Mouse (Mus musculus): Measurements from ENCODE around the gene Slc34a1. TPM values are rescaled to one million over a fixed set of nuclear protein-coding genes. Genes with fewer than 3 reads are reported as not detected.

Slc34a1 gene
- polyA plus RNA-seq, 1 experiment = not detected

- no peak overlapping the region for H3K27ac ChIP-seq (ENCODE audit: insufficient read depth, low read length)
- H3K36me3 ChIP-seq (ENCODE audit: control insufficient read depth, insufficient read depth, low read length, poor library complexity, severe bottlenecking) = peaks cover 15% of the 10 kb centered on the region
Measured at GRCm38 (mm10) chr13:55463399-55464026, 65.5 kb downstream of the Slc34a1 start.

DNA sequence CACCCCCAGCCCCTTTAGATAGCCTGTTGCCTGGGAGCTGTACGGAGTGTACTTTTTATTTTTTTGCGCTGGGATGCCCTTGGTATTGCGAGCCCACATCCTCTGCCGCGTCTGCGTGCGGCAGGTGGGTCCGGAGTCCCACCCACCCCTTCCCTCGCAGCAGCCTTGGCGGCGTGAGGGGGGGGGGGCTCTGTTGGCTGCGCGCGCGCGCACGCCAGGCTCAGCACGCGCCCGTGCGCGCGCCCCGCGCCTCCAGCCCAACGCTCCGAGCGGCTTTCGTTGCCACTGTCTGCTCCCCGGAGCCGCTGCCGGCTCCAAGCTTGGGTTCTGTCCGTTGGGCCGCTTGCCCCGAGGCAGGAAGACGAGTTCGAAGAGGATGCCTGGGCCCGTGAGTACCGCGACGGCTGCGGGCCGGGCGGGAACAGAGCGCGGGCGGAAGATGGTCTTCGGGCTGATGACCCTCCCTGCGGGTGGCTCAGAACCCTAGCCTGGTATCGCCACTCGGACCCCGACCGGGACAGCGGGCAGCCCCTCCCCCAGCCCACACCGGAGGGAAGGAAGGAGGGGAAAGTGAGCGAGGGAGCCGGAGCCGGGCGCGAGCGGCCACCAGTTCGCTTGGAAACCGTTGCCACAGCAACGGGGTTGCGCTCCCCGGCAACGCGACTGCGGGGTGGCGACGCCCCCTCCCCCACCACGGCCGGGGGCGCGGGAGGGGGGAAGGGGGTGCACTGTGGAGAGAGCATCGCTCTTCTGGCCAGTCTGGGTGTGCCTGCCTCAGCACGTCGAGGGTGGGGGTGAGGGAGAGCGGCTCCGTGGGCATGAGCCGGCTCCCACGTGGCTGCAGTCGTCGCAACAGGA, 66.3 kb downstream of the Slc34a1 start, which contains the start of gene Prr7:
Prr7 (plus strand) TSS at position 241 of the 858 bp plus-strand sequence.
- Histone ChIP-seq H3K4me1 (ENCODE audit: control insufficient read depth, insufficient read depth, low read length) (no peaks in the 10 kb centered on the region), H3K27me3 (ENCODE audit: control insufficient read depth, insufficient read depth, low read length, poor library complexity, severe bottlenecking) (no peaks in the 10 kb centered on the region), H3K9me3 (replicated peaks; ENCODE audit: control insufficient read depth, insufficient read depth, low read length, poor library complexity, severe bottlenecking) (no peaks in the 10 kb centered on the region), H3K4me3 (ENCODE audit: low read depth, low read length) (peak within 1 kb of the TSS; percentile 72), H3K9ac (ENCODE audit: low read depth, poor library complexity, severe bottlenecking) (peak within 1 kb of the TSS; percentile 75), H3K36me3 (ENCODE audit: control insufficient read depth, insufficient read depth, low read length, poor library complexity, severe bottlenecking) (peaks cover 8% of the 10 kb centered on the region), H3K27ac (ENCODE audit: insufficient read depth, low read length) (no peak within 1 kb of the TSS)
- no peak for TF ChIP-seq POLR2A (IDR thresholded peaks at IDR 0.05; ENCODE audit: insufficient read depth, low read length)
- TF ChIP-seq EP300 (IDR thresholded peaks at IDR 0.05; ENCODE audit: insufficient read depth, low read depth, low read length) = no peak
- TF ChIP-seq CTCF (IDR thresholded peaks at IDR 0.05; ENCODE audit: low read depth, low read length) = no peak

More at GRCm38 (mm10) chr13:55463399-55464026, 65.5 kb downstream of the Slc34a1 start:
- Histone ChIP-seq H3K4me1 (ENCODE audit: control insufficient read depth, insufficient read depth, low read length) (no peaks in the 10 kb centered on the region), H3K9me3 (replicated peaks; ENCODE audit: control insufficient read depth, insufficient read depth, low read length, poor library complexity, severe bottlenecking) (no peaks in the 10 kb centered on the region), H3K27me3 (ENCODE audit: control insufficient read depth, insufficient read depth, low read length, poor library complexity, severe bottlenecking) (no peaks in the 10 kb centered on the region), H3K4me3 (ENCODE audit: low read depth, low read length) (peak overlapping the region; percentile 72), H3K9ac (ENCODE audit: low read depth, poor library complexity, severe bottlenecking) (peak overlapping the region; percentile 75)
- no peak for TF ChIP-seq POLR2A (IDR thresholded peaks at IDR 0.05; ENCODE audit: insufficient read depth, low read length)
- no peak for TF ChIP-seq EP300 (IDR thresholded peaks at IDR 0.05; ENCODE audit: insufficient read depth, low read depth, low read length)
- no peak for TF ChIP-seq CTCF (IDR thresholded peaks at IDR 0.05; ENCODE audit: low read depth, low read length)

GRCm38 (mm10) chr13:55465184-55465583, 67.2 kb downstream of the Slc34a1 start:
- Histone ChIP-seq H3K9ac (ENCODE audit: low read depth, poor library complexity, severe bottlenecking) (peak overlapping the region; percentile 75), H3K27ac (ENCODE audit: insufficient read depth, low read length) (no peak overlapping the region), H3K27me3 (ENCODE audit: control insufficient read depth, insufficient read depth, low read length, poor library complexity, severe bottlenecking) (no peaks in the 10 kb centered on the region), H3K4me3 (ENCODE audit: low read depth, low read length) (peak overlapping the region; percentile 22; the same call in 1 of the 2 replicates), H3K4me1 (ENCODE audit: control insufficient read depth, insufficient read depth, low read length) (no peaks in the 10 kb centered on the region), H3K36me3 (ENCODE audit: control insufficient read depth, insufficient read depth, low read length, poor library complexity, severe bottlenecking) (no peaks in the 10 kb centered on the region), H3K9me3 (replicated peaks; ENCODE audit: control insufficient read depth, insufficient read depth, low read length, poor library complexity, severe bottlenecking) (no peaks in the 10 kb centered on the region)
- TF ChIP-seq POLR2A (IDR thresholded peaks at IDR 0.05; ENCODE audit: insufficient read depth, low read length) = no peak
- no peak for TF ChIP-seq CTCF (IDR thresholded peaks at IDR 0.05; ENCODE audit: low read depth, low read length)
- no peak for TF ChIP-seq EP300 (IDR thresholded peaks at IDR 0.05; ENCODE audit: insufficient read depth, low read depth, low read length)

Other genes starting within 250 kb of the Slc34a1 start
- 0.93 and 1.0 TPM in 2 replicates for gene Fgfr4, start 245.5 kb upstream of the Slc34a1 start, polyA plus RNA-seq (2011; ENCODE audit: insufficient read depth, insufficient read length, low read depth, missing spikeins)
- 162 TPM in 2 replicates for gene Nsd1, start 188.4 kb upstream of the Slc34a1 start, polyA plus RNA-seq (2011; ENCODE audit: insufficient read depth, insufficient read length, low read depth, missing spikeins)
- 230 and 234 TPM in 2 replicates for gene Prelid1, start 77.7 kb upstream of the Slc34a1 start, polyA plus RNA-seq (2011; ENCODE audit: insufficient read depth, insufficient read length, low read depth, missing spikeins)
- 40.5 and 42.8 TPM in 2 replicates for gene Rab24, start 76.2 kb upstream of the Slc34a1 start, polyA plus RNA-seq (2011; ENCODE audit: insufficient read depth, insufficient read length, low read depth, missing spikeins)
- gene Mxd3, start 68.4 kb upstream of the Slc34a1 start, polyA plus RNA-seq (2011; ENCODE audit: insufficient read depth, insufficient read length, low read depth, missing spikeins) = 5.1 and 6.5 TPM in 2 replicates
- gene Lman2, start 35.4 kb upstream of the Slc34a1 start, polyA plus RNA-seq (2011; ENCODE audit: insufficient read depth, insufficient read length, low read depth, missing spikeins) = 38.5 and 45.2 TPM in 2 replicates
- gene Rgs14, start 28.5 kb upstream of the Slc34a1 start, polyA plus RNA-seq (2011; ENCODE audit: insufficient read depth, insufficient read length, low read depth, missing spikeins) = 2.8 and 3.6 TPM in 2 replicates
- not detected in 2 replicates for gene Pfn3, start 17.0 kb downstream of the Slc34a1 start, polyA plus RNA-seq (2011; ENCODE audit: insufficient read depth, insufficient read length, low read depth, missing spikeins)
- not detected in 2 replicates for gene F12, start 28.6 kb downstream of the Slc34a1 start, polyA plus RNA-seq (2011; ENCODE audit: insufficient read depth, insufficient read length, low read depth, missing spikeins)
- gene Grk6, start 46.9 kb downstream of the Slc34a1 start, polyA plus RNA-seq (2011; ENCODE audit: insufficient read depth, insufficient read length, low read depth, missing spikeins) = 58.2 and 63.4 TPM in 2 replicates
- gene Prr7, start 66.1 kb downstream of the Slc34a1 start, polyA plus RNA-seq (2011; ENCODE audit: insufficient read depth, insufficient read length, low read depth, missing spikeins) = 3.1 and 3.4 TPM in 2 replicates
- 43.6 and 44.3 TPM in 2 replicates for gene Dbn1, start 89.9 kb downstream of the Slc34a1 start, polyA plus RNA-seq (2011; ENCODE audit: insufficient read depth, insufficient read length, low read depth, missing spikeins)
- 84.4 and 97.7 TPM in 2 replicates for gene Pdlim7, start 115.5 kb downstream of the Slc34a1 start, polyA plus RNA-seq (2011; ENCODE audit: insufficient read depth, insufficient read length, low read depth, missing spikeins)
- gene Dok3, start 131.1 kb downstream of the Slc34a1 start, polyA plus RNA-seq (2011; ENCODE audit: insufficient read depth, insufficient read length, low read depth, missing spikeins) = 0.39 and 1.0 TPM in 2 replicates
- 55.2 and 63.9 TPM in 2 replicates for gene Ddx41, start 138.5 kb downstream of the Slc34a1 start, polyA plus RNA-seq (2011; ENCODE audit: insufficient read depth, insufficient read length, low read depth, missing spikeins)
- gene Fam193b, start 172.9 kb downstream of the Slc34a1 start, polyA plus RNA-seq (2011; ENCODE audit: insufficient read depth, insufficient read length, low read depth, missing spikeins) = 41.8 and 47.7 TPM in 2 replicates
- 94.2 and 95.2 TPM in 2 replicates for gene Tmed9, start 175.5 kb downstream of the Slc34a1 start, polyA plus RNA-seq (2011; ENCODE audit: insufficient read depth, insufficient read length, low read depth, missing spikeins)
- 10.3 and 10.5 TPM in 2 replicates for gene B4galt7, start 201.7 kb downstream of the Slc34a1 start, polyA plus RNA-seq (2011; ENCODE audit: insufficient read depth, insufficient read length, low read depth, missing spikeins)
- 22.6 and 26.3 TPM in 2 replicates for gene Caml, start 224.8 kb downstream of the Slc34a1 start, polyA plus RNA-seq (2011; ENCODE audit: insufficient read depth, insufficient read length, low read depth, missing spikeins)
- gene Ddx46, start 236.8 kb downstream of the Slc34a1 start, polyA plus RNA-seq (2011; ENCODE audit: insufficient read depth, insufficient read length, low read depth, missing spikeins) = 103 and 113 TPM in 2 replicates

Data from ES-Bruce4 (cell line).